Mouse (Mus musculus) liver, embryonic 14.5 days (tissue): ENCODE measurements around the gene Prlr. TPM values are rescaled to one million over a fixed set of nuclear protein-coding genes. Genes with fewer than 3 reads are reported as not detected.
A peak's percentile ranks its signal among the peaks of the same experiment; 100 is the strongest.

Source experiments
- ATAC-seq: fragments of 200-750 bp; cut with Nextera tagmentation; 2 replicates; pipeline ENCODE4 v1.8.0; 2017; ENCODE audit warnings: moderate number of reproducible peaks, mild to moderate bottlenecking, moderate library complexity; ENCODE audit not compliant: insufficient read depth
- DNase-seq, 3 experiments: peaks; one replicate each; pipeline ENCODE4 v3.0.0-alpha.2; 2012 to 2013; ENCODE audit warnings: low read depth in 3 of 3, low spot score in 3 of 3
- H3K27ac ChIP-seq: fragments of 300-500 bp; sonication (generic); 2 replicates; pipeline ENCODE4 v1.5.1; 2014; ENCODE audit warnings: moderate library complexity, mild to moderate bottlenecking, control low read depth, inconsistent platforms
- H3K27me3 ChIP-seq: fragments of 300-500 bp; sonication (generic); 2 replicates; pipeline ENCODE4 v1.6.1; 2014; ENCODE audit warnings: mild to moderate bottlenecking, low read length, moderate library complexity; ENCODE audit not compliant: control insufficient read depth, insufficient read depth
- H3K36me3 ChIP-seq: fragments of 300-500 bp; sonication (generic); replicated peaks from 2 replicates; pipeline ENCODE4 v1.6.1; 2014; ENCODE audit warnings: low read depth; ENCODE audit not compliant: control insufficient read depth, insufficient read depth
- H3K4me1 ChIP-seq, 2 experiments: fragments of 200-500 bp in 1 of 2; fragments of 300-500 bp in 1 of 2; sonication (generic) in 1 of 2; replicated peaks; 2 replicates each; pipeline ENCODE4 v1.6.1; 2012 to 2014; ENCODE audit warnings: antibody characterized with exemption in 1 of 2, inconsistent platforms in 1 of 2, low read length in 1 of 2; ENCODE audit not compliant: control insufficient read depth in 2 of 2, insufficient read depth in 2 of 2
- H3K4me2 ChIP-seq: fragments of 300-500 bp; sonication (generic); 2 replicates; pipeline ENCODE4 v1.6.1; 2014; ENCODE audit warnings: low read depth, mild to moderate bottlenecking, control low read depth, moderate library complexity
- H3K4me3 ChIP-seq, 2 experiments: fragments of 200-500 bp in 1 of 2; fragments of 300-500 bp in 1 of 2; sonication (generic) in 1 of 2; 2 replicates each; pipeline ENCODE4 v1.5.1; 2012 to 2014; ENCODE audit warnings: low read depth in 2 of 2, low read length in 2 of 2, mild to moderate bottlenecking in 2 of 2, control low read depth in 1 of 2, inconsistent platforms in 1 of 2, moderate library complexity in 1 of 2; ENCODE audit not compliant: insufficient read depth in 1 of 2
- H3K9ac ChIP-seq: fragments of 300-500 bp; sonication (generic); replicated peaks from 2 replicates; pipeline ENCODE4 v1.6.1; 2014; ENCODE audit warnings: mild to moderate bottlenecking, control low read depth, moderate library complexity
- H3K9me3 ChIP-seq: fragments of 300-500 bp; sonication (generic); 2 replicates; pipeline ENCODE4 v1.6.1; 2016; ENCODE audit warnings: low read length, mixed read lengths; ENCODE audit not compliant: control insufficient read depth
- CTCF ChIP-seq: IDR thresholded peaks from 2 replicates; pipeline ENCODE4 v1.5.1; 2016; ENCODE audit warnings: antibody characterized with exemption, low read depth, control low read depth
- EP300 ChIP-seq: IDR thresholded peaks from 2 replicates; pipeline ENCODE4 v1.6.1; 2016; ENCODE audit warnings: antibody characterized with exemption, low read depth
- WGBS: fragments of 180-500 bp; shearing (Covaris S2); extraction: QIAGEN DNeasy Blood & Tissue Kit; methylation state at CpG from one replicate; pipeline ENCODE4 v1.1.7; 2014; ENCODE audit not compliant: insufficient replicate concordance; 5-methylcytosine and 5-hydroxymethylcytosine counted together
- polyA plus RNA-seq, 2 experiments: library from polyadenylated mRNA; depleted of rRNA in 1 of 2; stranded (reverse) in 1 of 2; unstranded in 1 of 2; fragments of >200 nt; fragmentation: Nextera tagmentation in 1 of 2; extraction: Ambion mirVana in 1 of 2; gene quantifications; 2 replicates each; pipeline versions ENCODE4 v1.2.1 to v1.2.3; 2012 to 2014

Prlr gene
- polyA plus RNA-seq, 2 experiments: under 0.01 to 0.04 TPM

GRCm38 (mm10) chr15:10379757-10380458, 202.9 kb downstream of the Prlr start:
- Histone ChIP-seq H3K36me3 (no peaks in the 10 kb centered on the region), H3K9me3 (no peaks in the 10 kb centered on the region), H3K9ac (no peak overlapping the region), H3K27me3 (no peaks in the 10 kb centered on the region), H3K4me1 (peaks cover 0 to 8% of the 10 kb centered on the region in 2 experiments; a peak in 1 of 4 replicates), H3K4me3 (no peak overlapping the region), H3K4me2 (no peak overlapping the region), H3K27ac (no peak overlapping the region)
- TF ChIP-seq EP300: no peak
- TF ChIP-seq CTCF: no peak
- ATAC-seq (0 out of 2 replicates have a peak, but pooled peaks have one; percentile 45), DNase-seq (peak in 1 of 3 experiments; percentile 2)
- WGBS: 62% methylated on average over 3 of the region's 3 CpGs

GRCm38 (mm10) chr15:10387263-10387662, 210.2 kb downstream of the Prlr start:
- no peaks in the 10 kb centered on the region for H3K9me3 ChIP-seq
- H3K36me3 ChIP-seq: no peaks in the 10 kb centered on the region
- no peak overlapping the region for H3K4me2 ChIP-seq
- ATAC-seq (no peak), DNase-seq (no peak)
- TF ChIP-seq EP300 (no peak), CTCF (no peak)
- no peaks in the 10 kb centered on the region for H3K4me1 ChIP-seq
- H3K9ac ChIP-seq: no peak overlapping the region
- no peaks in the 10 kb centered on the region for H3K27me3 ChIP-seq
- H3K27ac ChIP-seq: no peak overlapping the region
- WGBS: 54% methylated on average over 2 of the region's 2 CpGs
- no peak overlapping the region for H3K4me3 ChIP-seq

Other genes starting within 250 kb of the Prlr start
- not detected in 2 replicates for gene Gm21973, start 148.1 kb downstream of the Prlr start, polyA plus RNA-seq (2012; rRNA removed)
- gene Gm21973, start 148.1 kb downstream of the Prlr start, polyA plus RNA-seq (2014; fragmentation: Nextera tagmentation; extraction: Ambion mirVana): not detected in 2 replicates
- gene Agxt2, start 181.3 kb downstream of the Prlr start, polyA plus RNA-seq (2012; rRNA removed): 8.0 and 11.2 TPM in 2 replicates
- 7.5 and 9.4 TPM in 2 replicates for gene Agxt2, start 181.3 kb downstream of the Prlr start, polyA plus RNA-seq (2014; fragmentation: Nextera tagmentation; extraction: Ambion mirVana)